Mouse (Mus musculus): ENCODE measurements at regions not wholly inside any gene's neighbourhood (a gene's known extent, or its start where the extent isn't known, plus 50 kb on each side); places are given as distances from the start of the nearest gene placed in this dataset.

DNA sequence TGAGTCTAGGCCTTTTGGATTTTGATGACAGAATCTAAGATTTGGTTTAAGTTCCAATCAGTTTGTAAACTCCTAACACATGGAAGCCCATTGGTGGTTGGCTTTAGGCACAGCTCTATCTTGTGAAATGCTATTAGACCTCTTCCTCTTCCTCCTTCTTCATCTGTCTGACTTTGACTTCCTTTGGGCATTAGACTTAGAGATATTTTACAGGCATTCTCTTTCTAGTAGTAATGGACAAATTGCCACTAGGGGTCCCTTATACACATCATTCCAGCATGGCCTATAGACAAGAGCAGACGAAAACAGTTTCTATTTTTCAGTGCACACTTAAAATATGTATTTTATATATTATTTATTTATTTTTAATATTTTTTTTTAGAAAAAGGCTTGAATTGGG is 221.5 kb downstream of the 1500009L16Rik start:
- no peak for TF ChIP-seq CTCF (IDR thresholded peaks at IDR 0.05; ENCODE audit: control insufficient read depth, insufficient read depth, insufficient read length)
- no peak for TF ChIP-seq USF1 (IDR thresholded peaks at IDR 0.05; ENCODE audit: low read depth)
- TF ChIP-seq MAX (IDR thresholded peaks at IDR 0.05), result no peak
- TF ChIP-seq MYOD1 (IDR thresholded peaks at IDR 0.05; ENCODE audit: control insufficient read depth, insufficient read length, low read depth), result no peak
- no peak for TF ChIP-seq MYOG (IDR thresholded peaks at IDR 0.05; ENCODE audit: control insufficient read depth, extremely low read depth, insufficient read length)
- TF ChIP-seq CEBPB (IDR thresholded peaks at IDR 0.05; ENCODE audit: low read depth), result no peak
- TF ChIP-seq FOSL1 (IDR thresholded peaks at IDR 0.05; ENCODE audit: insufficient read depth, low read length, poor library complexity, severe bottlenecking), result no peak
